Mouse (Mus musculus): ENCODE measurements around the gene Hps6. TPM values are rescaled to one million over a fixed set of nuclear protein-coding genes. Genes with fewer than 3 reads are reported as not detected.

Hps6 gene
- total RNA-seq, 2 experiments from 2014 or later, result 1.2 to 6.8 TPM

DNA sequence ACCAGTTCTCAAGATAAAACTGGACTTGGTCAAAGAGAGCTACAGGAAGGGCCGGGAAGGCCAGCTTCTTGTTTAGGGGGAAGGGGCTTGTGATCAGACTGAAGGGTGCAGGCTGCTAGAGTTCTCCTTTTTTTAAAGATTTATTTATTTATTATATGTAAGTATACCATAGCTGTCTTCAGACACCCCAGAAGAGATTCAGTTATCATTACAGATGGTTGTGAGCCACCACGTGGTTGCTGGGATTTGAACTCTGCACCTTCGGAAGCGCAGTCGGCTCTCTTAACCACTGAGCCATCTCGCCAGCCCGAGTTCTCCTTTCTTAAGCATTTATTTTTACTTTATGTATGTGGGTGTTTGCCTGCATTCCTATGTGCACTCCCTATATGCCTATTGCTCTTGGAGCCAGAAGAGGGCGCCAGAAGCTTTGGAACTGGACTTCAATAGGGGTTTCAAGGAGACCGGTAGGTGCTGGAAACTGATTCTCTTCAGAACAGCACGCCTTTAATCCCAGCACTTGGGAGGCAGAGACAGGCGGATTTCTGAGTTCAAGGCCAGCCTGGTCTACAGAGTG lies 25.5 kb downstream of the Hps6 start:
- ATAC-seq (ENCODE audit: poor library complexity, severe bottlenecking), result no peak

DNA sequence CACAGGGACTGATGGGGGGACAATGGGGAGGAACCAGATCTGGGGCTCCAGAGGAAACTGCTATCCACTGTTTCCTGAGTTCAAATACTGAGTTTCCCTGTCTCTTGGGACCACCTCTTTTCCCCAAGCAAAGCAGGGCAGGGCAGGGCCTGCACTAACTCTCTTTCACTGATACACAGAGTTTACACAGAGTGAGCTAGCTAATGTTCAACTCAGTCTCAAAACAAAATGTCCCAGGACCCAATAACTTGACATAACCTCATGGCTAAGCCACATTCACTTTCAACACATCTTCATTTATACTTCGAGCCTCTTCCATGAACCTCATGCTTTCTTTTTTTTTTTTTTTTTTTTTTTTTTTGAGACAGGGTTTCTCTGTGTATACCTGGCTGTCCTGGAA lies 26.3 kb downstream of the Hps6 start:
- ATAC-seq (ENCODE audit: poor library complexity, severe bottlenecking), result no peak

DNA sequence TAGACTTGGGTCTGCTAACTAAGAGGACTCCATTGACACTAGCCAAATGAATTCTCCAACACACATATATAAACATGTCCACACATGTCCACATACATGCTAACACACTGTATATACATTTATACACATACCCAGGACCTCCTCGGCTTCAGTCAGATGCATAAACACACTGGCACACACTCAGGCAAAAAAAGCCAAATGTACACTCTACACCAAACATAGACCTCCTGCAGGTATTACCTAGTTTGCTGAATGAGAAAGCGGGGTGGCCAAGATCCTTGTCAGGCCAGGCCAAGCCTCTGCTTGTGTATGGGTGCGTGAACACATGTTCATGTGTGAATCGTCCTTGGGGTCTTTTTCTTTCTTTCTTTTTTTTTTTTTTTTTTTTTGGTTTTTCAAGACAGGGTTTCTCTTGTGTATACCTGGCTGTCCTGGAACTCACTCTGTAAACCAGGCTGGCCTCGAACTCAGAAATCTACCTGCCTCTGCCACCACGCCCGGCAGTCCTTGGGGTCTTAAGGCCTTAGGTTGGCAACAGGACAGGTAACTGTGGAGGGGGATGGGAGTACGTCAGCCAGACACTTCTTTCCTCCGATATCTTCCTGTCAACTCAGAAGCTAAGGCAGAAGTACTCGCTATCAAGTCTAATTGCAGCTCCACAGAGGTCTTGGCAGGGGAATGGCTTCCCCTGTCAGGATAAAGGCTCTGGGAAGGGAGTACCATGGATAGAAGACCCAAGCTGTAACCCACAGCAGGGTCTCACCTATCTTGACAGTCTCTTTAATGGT lies 27.1 kb downstream of the Hps6 start:
- no peak for ATAC-seq (ENCODE audit: poor library complexity, severe bottlenecking)

DNA sequence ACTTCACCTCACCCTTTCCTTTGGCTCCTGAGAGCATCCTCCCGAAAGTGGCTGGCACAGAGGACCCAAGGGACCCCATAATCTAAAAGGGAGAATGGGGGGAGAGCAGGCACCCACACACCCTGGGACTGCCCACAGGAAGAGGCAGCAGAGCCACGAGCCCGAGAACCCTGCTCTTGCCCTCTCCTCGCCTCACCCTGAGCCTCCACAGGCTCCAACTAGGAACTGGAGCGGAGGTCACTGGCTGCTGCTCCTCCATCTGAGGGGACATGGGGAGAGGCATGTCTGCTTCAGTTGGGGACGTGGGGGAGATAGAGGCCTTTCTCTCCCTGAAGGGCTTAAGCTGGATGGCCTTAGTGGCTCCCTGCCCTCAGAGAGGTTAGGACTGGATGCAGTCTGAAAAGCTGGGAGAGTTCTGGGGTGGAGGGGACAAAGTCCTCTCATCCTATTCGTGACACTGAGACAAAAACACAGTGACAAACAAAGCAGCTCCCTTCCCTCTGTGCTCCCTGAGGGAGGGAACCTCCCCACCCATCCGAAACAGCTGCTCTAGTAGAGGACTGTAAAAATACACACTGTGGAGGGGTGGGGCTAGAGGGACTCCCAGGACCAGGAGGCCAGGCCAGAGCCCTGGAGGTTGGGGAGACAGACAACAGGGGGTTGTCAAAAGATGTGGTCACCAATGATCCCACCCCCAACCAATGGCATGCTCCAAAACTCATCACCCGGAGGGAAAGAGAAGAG lies 28.6 kb downstream of the Hps6 start:
- ATAC-seq (ENCODE audit: poor library complexity, severe bottlenecking), result no peak

DNA sequence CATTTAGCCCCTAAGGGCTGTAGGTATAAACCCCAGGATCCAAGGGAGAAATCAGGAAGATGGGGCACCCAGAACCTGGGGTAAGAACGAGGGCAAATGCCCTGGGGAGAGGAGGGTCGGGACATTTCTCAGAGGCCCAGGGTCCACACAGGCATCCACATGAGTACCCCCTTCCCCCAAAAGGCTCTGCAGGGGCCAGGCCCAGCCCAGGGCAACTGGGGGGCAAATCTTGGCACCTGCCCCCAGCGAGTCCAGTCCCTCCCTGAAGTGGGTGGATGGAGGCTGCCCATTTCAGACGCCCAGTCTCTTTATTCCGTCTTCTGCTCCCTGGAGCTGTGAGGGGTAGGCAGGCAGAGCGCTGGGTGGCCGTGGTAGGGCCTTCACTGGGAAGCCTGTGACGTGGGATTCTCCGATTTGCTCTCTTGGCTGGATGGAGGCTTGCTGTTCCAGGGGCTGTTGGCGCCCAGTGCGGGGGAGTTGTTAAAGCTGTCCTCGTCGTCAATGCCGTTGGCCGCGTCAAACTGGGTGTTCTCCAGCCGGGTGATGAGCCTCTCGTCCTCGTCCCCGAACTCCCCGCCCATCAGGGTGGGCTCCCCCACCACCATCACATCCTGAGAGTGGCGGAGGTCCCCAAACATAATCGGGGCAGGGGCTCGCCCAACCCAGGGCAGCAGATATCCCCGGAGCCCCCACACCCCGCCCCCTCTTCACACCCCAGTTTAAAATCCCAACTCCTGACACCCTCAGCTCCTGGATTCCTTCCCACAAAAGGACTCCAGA lies 29.6 kb downstream of the Hps6 start:
- ATAC-seq (ENCODE audit: poor library complexity, severe bottlenecking), result no peak

DNA sequence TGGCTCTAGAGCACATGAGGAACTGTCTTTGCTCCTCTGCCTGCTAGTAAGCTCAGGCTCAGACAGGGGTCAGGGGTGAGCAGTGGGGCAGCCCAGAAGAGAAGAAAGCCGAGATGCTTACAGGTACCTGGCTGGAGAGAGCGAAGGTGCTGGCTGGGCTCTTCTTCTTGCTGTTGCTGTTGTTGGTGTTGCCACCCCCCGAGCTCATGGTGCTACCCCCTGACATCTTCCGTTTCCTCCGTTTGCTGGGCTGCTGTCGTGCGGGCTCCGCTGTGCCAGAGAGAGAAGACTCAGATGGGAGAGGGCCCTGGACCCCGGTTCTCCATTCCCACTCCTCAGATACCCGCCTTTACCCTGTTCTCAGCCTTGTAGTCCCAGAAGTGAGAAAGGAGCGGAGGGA lies 30.6 kb downstream of the Hps6 start:
- ATAC-seq (ENCODE audit: poor library complexity, severe bottlenecking), result no peak

DNA sequence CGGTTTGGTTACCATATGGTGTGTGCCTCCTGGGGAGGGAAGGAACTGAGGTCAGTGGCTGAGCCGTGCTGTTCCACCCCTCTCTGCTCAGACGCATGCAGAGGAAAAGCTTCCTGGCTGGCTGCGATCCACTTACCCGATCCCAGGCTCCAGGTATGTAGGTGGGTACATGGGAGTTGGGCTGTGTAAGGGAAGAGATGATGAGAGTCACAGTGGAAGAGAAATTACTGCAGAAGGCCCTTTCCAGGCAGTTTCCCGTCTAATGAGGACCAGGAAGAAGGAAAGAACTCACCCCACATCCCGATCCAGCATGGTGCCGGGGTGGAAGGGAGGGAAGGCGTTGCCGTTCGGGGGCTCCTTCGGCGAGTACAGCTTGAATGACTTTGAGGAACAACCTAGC lies 32.7 kb downstream of the Hps6 start:
- ATAC-seq (ENCODE audit: poor library complexity, severe bottlenecking), result no peak

DNA sequence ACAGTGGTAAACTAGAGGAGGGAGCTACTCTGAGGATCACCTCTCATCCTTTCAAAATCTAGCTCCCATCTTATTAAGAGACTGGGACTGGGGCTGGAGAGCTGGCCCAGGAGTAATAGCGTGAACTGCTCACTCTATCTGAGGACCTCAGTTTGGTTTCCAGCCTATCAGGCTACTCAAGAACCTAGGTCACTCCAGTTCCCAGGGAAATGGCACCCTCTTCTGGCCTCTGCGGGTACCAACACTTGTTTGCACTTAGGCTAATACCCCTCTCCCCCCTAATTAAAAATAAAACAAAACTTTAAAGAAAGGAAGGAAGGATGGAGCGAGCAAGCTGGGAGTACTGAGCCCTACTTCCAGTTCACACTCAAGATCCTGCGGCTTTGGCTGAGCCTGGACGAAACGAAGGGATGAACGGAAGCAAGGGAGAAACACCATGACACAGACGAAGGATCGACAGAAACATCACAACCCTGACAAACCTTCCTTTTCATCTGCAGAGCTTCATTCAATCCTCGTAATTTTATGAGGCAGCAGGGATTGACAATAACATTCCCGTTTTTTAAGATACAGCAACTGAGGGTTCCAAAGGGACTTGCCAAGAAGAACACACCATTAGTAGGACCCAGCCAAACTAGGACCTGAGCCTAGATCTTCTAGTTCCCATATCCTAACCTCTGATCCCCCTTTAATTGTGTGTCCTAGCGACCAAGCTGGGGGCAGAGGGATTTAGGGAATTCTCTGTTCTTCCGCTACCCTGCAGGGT lies 33.4 kb downstream of the Hps6 start:
- ATAC-seq (ENCODE audit: poor library complexity, severe bottlenecking), result no peak

DNA sequence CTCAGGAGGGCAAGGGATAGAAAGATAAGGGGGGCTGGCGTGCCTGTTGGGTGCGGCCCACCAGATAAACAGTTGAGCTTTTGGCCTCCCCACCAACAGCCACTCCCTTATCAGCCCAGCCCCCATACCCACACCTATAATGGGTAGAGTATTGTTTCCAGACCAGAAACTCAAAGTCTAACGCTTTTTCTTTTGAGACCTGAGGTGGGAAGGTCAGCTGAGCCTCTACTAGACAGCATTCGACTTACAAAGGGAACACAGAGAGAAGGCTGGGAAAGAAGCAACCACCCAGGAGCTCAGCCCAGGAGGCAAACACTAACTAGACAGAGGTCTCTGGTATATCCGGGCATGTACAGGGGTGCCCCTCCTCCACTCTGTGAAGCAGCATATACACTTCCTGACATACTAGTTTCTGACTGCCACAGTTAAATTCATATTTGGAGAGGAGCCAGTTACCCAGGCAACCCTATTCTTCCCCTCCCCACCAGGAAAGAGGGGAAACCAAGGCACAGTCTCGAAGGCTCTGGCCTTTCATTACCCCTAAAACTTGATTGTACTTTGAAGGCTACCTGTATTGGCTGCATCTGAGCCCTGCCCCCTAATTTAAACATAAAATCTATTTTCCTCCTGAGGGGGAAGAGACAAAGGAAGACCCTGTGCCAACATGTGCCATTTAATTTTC lies 34.1 kb downstream of the Hps6 start:
- no peak for ATAC-seq (ENCODE audit: poor library complexity, severe bottlenecking)

DNA sequence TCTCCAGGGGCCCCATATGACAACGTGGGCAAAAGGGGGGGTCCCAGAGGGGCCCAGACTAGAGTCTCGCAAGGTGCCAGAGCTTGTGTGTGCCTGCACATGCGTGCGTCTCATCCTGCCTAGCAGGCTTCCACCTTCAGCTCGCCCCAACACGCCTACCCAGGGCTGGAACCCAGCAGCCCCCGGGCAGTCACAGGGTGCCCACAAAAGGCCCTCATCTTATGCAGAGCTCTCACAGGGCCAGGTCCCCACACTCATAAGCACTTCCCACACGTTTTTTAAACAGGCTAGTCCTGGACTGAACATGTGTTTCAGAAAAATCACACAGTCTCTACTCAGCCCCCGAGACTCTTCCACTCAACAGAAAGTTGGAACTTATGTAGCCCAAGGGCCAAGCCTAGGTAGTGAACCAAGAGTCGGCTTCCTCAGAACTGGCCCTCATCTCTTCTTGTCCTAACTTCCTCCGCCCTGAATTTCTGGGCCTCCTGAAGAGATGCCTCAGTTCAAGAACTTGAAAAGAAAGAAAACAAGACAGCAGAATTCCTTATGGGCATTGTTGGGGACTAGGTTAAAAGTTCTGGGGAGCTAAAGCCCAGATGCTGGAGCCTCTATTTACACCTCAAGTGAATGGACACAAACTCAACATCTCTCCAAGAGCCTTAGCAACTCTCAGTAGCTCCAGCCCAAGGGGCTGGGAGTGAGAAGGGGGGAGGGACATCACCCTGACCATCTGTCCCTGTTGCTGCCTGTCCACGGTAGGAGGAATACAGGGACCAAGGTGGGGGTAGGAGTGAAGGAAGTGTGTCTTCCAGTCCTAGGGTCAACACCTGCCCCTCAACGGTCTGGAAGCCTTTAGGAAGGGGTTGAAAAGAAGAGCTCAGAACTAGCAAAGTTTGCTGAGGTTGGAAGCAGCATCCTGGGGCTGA lies 34.9 kb downstream of the Hps6 start:
- ATAC-seq (ENCODE audit: poor library complexity, severe bottlenecking), result no peak

DNA sequence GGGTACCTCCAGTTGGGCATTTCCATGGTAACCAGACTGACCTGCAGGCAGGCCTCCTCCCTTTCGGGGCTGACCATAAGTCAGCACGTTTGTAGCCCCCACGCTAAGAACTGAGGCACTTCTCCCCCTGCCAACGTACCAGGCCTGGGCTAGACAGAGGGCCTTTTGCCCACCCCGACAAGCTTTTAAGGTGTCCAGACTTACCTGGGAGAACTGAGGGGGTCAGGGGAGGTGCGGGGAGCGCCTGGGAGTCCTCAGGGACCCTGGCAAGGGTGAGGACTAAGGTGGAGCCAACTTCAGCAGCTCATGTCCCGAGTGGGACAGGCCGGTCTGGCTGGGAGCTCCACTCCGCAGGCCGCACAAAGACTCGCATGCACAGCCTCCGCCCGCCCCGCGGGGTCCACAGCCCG lies 35.5 kb downstream of the Hps6 start:
- ATAC-seq (ENCODE audit: poor library complexity, severe bottlenecking), result no peak

DNA sequence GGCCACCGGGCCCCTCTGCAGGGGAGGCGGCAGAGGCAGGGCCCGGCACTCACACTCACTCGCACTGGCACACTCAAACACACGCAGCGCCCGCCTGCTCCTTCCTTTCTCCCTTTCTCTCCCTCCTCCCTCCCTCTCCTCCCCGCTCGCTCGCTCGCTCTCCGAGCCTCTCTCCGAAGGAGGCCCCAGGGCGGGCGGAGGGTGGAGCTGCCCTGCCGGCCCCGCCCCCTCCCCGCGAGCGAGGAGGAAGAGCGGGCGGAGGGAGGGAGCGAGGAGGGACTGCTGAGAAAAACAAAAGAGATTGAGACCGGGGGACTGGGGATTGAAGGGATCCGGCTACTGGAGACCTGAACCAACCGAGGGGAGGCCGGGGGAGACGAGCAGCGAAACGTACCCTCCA lies 36.2 kb downstream of the Hps6 start:
- peak; percentile 95 for ATAC-seq (ENCODE audit: poor library complexity, severe bottlenecking)

DNA sequence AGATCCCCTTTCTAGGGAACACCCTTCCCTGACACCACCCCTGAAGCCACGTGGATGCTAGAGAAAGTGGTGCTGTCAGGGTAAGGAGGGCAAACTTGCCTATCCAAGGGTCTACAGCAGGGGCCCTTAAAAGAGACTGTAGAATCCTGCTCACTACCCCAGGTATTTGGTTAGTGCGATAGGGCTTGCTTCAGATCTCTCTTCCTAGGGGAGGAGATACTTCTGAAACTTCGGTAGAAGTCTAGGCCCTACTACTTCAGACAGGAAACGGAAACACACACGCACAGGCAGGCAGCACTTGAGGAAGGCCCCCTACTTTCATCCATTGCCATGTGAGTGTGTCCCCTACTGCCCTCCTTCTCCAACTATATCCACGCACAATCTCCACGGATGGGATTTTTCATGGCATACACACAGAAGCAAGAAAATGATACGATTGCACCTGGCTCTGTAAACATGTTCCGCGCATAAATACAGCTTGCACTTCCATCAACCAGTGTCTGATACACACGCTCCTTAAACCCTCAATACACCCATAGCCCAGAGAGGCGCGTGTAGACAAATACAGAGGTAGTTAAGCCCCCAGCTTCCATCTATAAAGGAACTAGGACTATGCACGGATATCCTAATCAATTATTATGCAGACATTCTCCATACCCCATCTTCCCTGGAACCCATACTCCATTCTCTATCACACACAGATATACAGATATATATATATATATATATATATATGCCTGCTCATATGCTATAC lies 37.0 kb downstream of the Hps6 start:
- ATAC-seq (ENCODE audit: poor library complexity, severe bottlenecking), result no peak

DNA sequence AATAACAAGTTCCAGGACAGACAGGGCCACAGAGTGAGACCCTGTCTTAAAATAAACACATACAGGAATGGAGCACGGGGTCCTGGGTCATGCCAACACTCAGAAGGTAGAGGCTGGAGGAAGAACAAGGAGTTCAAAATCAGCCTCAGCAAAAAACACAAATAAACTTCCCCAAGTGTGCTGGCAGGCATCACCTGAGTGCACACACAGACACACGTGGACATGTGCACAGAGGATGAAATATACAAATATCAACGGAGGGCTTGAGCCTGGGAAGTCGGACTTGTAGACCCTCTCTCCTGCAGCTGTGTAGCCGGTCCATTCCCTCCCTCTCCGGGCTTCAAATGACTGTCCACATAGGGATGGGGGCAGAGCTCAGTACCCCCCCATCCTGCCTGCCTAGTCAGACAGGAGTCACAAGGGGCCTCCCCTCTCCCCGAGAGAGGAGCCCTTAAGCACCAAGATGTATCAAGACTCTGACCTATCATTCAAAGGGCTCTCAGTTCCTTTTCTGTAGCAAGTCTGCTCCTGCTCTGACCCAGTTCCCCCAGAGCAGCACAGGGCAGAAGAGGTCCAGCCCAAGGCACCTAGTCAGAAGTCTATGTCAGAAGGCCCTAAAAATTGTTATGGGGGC lies 38.1 kb downstream of the Hps6 start:
- ATAC-seq (ENCODE audit: poor library complexity, severe bottlenecking), result no peak

DNA sequence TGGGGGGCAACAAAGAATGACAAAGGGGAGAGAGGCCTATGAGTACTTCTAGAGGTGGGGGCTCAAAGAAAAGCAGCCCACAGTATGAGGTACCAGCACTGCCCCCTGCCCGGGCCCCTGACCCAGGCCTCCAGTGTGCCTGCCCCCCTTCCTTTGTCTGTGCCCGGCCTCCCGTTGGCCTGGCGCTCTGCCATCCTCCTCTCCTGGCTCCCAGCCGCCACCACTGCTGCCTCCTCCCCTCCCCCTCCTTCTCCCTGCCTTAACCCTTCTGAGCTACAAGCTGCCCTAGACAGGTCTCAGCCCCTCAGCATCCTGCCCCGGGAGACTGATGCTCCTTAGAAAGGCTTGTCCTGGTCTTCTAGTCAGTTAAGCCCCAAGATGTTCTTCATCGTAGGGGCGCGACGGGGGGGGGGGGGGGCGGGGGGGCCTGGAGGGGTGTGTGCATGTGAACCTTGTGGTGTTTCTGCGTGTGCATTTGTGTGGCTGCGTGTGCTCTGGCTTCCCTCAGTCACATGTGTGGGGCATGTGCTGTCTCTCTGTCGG lies 38.7 kb downstream of the Hps6 start:
- no peak for ATAC-seq (ENCODE audit: poor library complexity, severe bottlenecking)

DNA sequence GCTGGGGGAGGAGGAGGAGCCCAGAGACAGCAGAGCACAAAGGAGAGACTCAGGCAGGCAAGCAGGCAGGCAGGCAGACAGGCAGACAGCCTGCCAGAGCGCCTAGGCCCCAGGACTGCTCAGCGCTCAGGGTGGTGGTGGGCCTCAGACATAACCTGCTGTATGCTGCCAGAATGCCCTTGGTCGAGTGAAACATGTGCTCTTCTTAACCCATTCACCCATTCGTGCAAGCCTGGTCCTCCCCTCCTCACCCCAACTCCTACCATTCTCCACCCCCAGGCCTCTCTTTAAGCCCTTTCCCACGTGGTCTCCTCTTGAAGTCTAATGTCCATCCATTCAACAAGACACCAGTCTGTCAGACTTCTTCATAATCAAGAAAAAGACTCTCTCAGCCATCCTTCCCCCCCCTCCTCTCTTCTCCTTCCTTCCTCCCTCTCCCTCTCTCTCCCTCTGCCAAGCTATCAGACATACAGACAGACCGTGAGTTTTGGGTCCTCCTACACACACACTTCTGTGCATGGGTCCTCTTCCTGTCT lies 39.2 kb downstream of the Hps6 start:
- ATAC-seq (ENCODE audit: poor library complexity, severe bottlenecking), result no peak

DNA sequence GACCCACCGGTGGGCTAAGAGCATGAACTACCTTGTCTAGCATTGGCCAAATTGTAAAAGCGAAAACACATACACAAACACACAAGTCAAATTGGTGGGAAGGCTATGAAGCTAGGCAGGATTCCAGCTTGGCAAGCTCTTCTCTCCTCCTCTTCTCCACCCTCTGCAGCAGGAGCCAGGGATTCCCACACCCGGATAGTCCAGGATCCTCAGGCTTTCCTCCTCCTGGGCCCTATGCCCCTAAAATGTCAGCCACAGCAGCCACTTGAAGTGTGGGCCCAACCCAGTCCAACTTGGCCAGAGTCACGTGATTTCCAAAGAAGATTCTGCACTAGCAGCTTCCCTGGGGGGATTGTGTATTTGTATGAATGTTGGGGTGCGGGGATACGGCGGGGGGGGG lies 40.1 kb downstream of the Hps6 start:
- ATAC-seq (ENCODE audit: poor library complexity, severe bottlenecking), result no peak
